Mouse (Mus musculus): Measurements from ENCODE around the gene Fhl1. TPM values are rescaled to one million over a fixed set of nuclear protein-coding genes. Genes with fewer than 3 reads are reported as not detected.

The Fhl1 gene
- polyA plus RNA-seq, 1 experiment = 74.2 TPM

DNA sequence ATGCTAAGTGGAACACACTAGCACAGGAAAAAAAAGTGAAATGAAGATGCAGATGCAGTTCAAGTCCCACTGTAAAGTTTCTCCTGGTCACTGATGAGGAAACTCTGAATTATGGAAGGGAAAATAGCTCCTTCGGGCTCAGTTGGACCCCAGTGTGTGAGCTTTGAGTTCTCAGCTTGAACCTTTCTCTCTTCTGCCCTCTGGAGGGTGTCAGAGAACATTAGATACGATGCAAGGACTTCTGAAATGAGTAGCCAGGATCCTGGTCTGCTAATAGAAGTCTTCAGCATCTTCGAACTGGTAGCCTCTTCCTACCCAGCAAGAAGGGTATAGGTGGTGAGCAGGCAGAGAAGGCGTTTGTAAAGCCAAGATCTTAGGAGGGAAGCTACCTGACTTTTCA, 19.9 kb downstream of the Fhl1 start:
- H3K36me3 ChIP-seq (ENCODE audit: control insufficient read depth, insufficient read depth) = no peaks in the 10 kb centered on the region
- H3K4me2 ChIP-seq (ENCODE audit: low read depth) = no peak overlapping the region
- no peak overlapping the region for H3ac ChIP-seq (ENCODE audit: control insufficient read depth, insufficient read length)
- no peaks in the 10 kb centered on the region for H3K79me2 ChIP-seq (ENCODE audit: control insufficient read depth, insufficient read depth)
- H3K27me3 ChIP-seq (ENCODE audit: control insufficient read depth, insufficient read depth, insufficient read length) = no peaks in the 10 kb centered on the region
- no peak for TF ChIP-seq REST (IDR thresholded peaks at IDR 0.05; ENCODE audit: insufficient read depth, insufficient read length)
- no peak overlapping the region for H3K4me3 ChIP-seq

DNA sequence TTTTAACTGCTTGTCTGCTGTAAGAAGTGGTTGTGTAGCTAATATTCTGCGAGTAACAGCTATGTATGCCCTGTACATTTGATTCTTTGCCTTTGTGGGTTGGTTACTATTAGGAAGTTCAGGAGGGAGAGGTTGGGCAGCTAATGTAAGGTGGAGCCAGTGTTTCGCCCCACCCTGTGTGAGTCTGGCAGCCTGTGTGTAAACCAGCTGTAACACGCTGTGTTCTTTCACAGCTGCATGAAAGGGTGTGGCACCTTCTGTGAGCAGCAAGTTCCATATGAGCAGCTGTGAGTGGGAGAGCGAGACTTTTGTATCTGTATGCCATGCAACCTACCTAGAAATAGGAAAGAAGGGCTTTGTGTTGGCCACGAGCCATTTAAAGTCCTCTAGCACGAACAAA, 20.6 kb downstream of the Fhl1 start:
- no peak overlapping the region for H3ac ChIP-seq (ENCODE audit: control insufficient read depth, insufficient read length)
- no peak for TF ChIP-seq TCF12 (IDR thresholded peaks at IDR 0.05; ENCODE audit: insufficient read depth, poor library complexity, severe bottlenecking)
- no peak for TF ChIP-seq POLR2AphosphoS2 (IDR thresholded peaks at IDR 0.05; ENCODE audit: insufficient read length, low read depth)
- TF ChIP-seq MYOD1 (IDR thresholded peaks at IDR 0.05; ENCODE audit: control insufficient read depth in 1 of 3, insufficient read length in 2 of 3, low read depth in 2 of 3) = peak in 2 of 3 experiments; percentile 25 to 51
- TF ChIP-seq POLR2A (IDR thresholded peaks at IDR 0.05; ENCODE audit: insufficient read length, low read depth) = no peak
- TF ChIP-seq TCF3 (IDR thresholded peaks at IDR 0.05; ENCODE audit: insufficient read length, low read depth) = peak; percentile 12
- TF ChIP-seq SRF (IDR thresholded peaks at IDR 0.05; ENCODE audit: control insufficient read depth, insufficient read length, low read depth) = no peak
- peak in 1 of 3 experiments; percentile 39 for TF ChIP-seq MYOG (IDR thresholded peaks at IDR 0.05; ENCODE audit: control insufficient read depth in 1 of 3, insufficient read depth in 1 of 3, insufficient read length in 2 of 3, low read depth in 2 of 3)
- TF ChIP-seq USF1 (IDR thresholded peaks at IDR 0.05; ENCODE audit: low read depth) = no peak
- no peak for TF ChIP-seq CEBPB (IDR thresholded peaks at IDR 0.05; ENCODE audit: insufficient read depth, poor library complexity, severe bottlenecking)
- no peaks in the 10 kb centered on the region for H3K79me2 ChIP-seq (ENCODE audit: control insufficient read depth, insufficient read depth)
- H3K4me2 ChIP-seq (ENCODE audit: low read depth) = no peak overlapping the region
- no peak overlapping the region for H3K4me3 ChIP-seq
- H3K27me3 ChIP-seq (ENCODE audit: control insufficient read depth, insufficient read depth, insufficient read length) = no peaks in the 10 kb centered on the region
- no peaks in the 10 kb centered on the region for H3K36me3 ChIP-seq (ENCODE audit: control insufficient read depth, insufficient read depth)

DNA sequence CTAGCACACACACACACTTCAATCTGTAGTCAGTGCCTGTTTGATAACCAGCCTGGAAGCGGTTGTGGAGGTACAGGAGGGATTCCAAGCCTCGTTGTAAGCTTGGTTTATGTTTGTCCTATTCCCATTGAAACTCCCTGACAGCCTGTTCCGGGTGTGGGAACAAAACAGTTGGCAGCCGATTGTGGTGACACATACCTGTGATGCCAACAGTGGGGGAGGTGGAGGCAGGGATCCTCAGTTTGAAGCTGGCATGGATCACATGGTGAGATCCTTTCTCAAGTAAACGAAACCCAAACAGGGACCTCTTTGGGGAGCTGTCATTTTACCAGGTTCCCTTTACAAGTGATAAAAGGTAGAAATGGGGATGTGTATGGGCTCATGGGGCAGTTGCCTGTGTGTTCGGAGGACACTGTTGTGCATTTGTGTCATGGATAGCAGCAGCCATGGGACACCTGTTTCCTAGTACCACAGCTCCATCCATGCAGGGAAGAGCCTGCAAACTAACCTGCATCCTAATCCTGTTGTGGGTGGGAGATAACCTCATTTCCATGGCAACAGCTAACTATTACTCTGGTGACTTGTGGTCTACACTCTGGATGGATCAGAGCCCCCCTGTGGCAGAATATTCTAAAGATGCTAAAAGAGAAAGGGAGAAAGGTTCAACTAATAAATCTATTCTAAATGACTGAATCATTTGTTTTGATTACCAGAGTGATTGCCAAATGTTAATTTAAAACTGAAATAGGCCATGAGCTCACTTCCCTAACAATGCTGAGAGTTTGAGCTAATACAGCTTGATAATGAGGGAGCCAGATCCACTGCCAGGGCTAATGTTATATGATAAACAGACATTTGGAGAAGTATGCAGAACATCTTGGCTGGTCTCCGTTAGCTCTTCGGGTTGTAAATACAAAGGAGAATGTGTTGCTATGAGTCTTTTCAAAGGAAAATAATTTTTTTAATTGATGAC, 22.0 kb downstream of the Fhl1 start:
- no peaks in the 10 kb centered on the region for H3K36me3 ChIP-seq (ENCODE audit: control insufficient read depth, insufficient read depth)

DNA sequence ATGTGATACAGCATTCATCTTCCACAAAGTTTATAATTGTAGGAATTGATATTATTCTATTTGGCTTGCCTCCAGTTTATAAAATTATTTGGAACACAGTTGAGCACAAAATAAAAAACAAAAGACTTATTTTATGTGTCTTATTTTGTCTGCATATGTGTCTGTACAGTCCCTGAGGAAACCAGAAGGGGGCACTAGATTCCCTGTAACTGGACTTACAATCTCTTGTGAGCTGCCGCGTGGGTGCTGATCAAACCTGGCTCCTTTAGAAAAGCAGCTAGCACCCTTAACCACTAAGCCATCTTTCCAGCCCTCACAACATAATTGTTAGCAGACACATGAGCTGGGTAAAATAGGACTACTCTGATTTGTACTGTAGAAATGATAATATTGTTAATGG, 24.1 kb downstream of the Fhl1 start:
- Histone ChIP-seq H3K27me3 (ENCODE audit: control insufficient read depth, insufficient read depth, insufficient read length) (no peaks in the 10 kb centered on the region), H3K4me3 (no peak overlapping the region), H3K79me2 (ENCODE audit: control insufficient read depth, insufficient read depth) (no peaks in the 10 kb centered on the region), H3K36me3 (ENCODE audit: control insufficient read depth, insufficient read depth) (no peaks in the 10 kb centered on the region), H3ac (ENCODE audit: control insufficient read depth, insufficient read length) (no peak overlapping the region), H3K4me2 (ENCODE audit: low read depth) (no peak overlapping the region)
- TF ChIP-seq TCF12 (IDR thresholded peaks at IDR 0.05; ENCODE audit: insufficient read depth, poor library complexity, severe bottlenecking) = no peak
- no peak for TF ChIP-seq E2F4 (IDR thresholded peaks at IDR 0.05; ENCODE audit: insufficient read depth)
- TF ChIP-seq CEBPB (IDR thresholded peaks at IDR 0.05; ENCODE audit: insufficient read depth, poor library complexity, severe bottlenecking) = no peak
- no peak for TF ChIP-seq MAX (IDR thresholded peaks at IDR 0.05; ENCODE audit: low read depth)
- TF ChIP-seq REST (IDR thresholded peaks at IDR 0.05; ENCODE audit: insufficient read depth, insufficient read length) = no peak
- TF ChIP-seq SRF (IDR thresholded peaks at IDR 0.05; ENCODE audit: control insufficient read depth, insufficient read length, low read depth) = no peak
- no peak for TF ChIP-seq USF1 (IDR thresholded peaks at IDR 0.05; ENCODE audit: low read depth)
- TF ChIP-seq POLR2A (IDR thresholded peaks at IDR 0.05; ENCODE audit: insufficient read length, low read depth) = no peak
- TF ChIP-seq TCF3 (IDR thresholded peaks at IDR 0.05; ENCODE audit: insufficient read length, low read depth) = no peak
- no peak for TF ChIP-seq MYOD1 (IDR thresholded peaks at IDR 0.05; ENCODE audit: control insufficient read depth in 1 of 3, insufficient read length in 2 of 3, low read depth in 2 of 3)
- TF ChIP-seq MYOG (IDR thresholded peaks at IDR 0.05; ENCODE audit: control insufficient read depth in 1 of 3, insufficient read depth in 1 of 3, insufficient read length in 2 of 3, low read depth in 2 of 3) = no peak
- no peak for TF ChIP-seq POLR2AphosphoS2 (IDR thresholded peaks at IDR 0.05; ENCODE audit: insufficient read length, low read depth)

More for the DNA sequence above, 22.0 kb downstream of the Fhl1 start:
- no peak overlapping the region for H3K4me3 ChIP-seq
- H3K27me3 ChIP-seq (ENCODE audit: control insufficient read depth, insufficient read depth, insufficient read length) = no peaks in the 10 kb centered on the region
- H3ac ChIP-seq (ENCODE audit: control insufficient read depth, insufficient read length) = no peak overlapping the region
- H3K79me2 ChIP-seq (ENCODE audit: control insufficient read depth, insufficient read depth) = no peaks in the 10 kb centered on the region
- TF ChIP-seq SRF (IDR thresholded peaks at IDR 0.05; ENCODE audit: control insufficient read depth, insufficient read length, low read depth) (no peak), POLR2AphosphoS2 (IDR thresholded peaks at IDR 0.05; ENCODE audit: insufficient read length, low read depth) (no peak), MYOG (IDR thresholded peaks at IDR 0.05; ENCODE audit: control insufficient read depth in 1 of 3, insufficient read depth in 1 of 3, insufficient read length in 2 of 3, low read depth in 2 of 3) (no peak), E2F4 (IDR thresholded peaks at IDR 0.05; ENCODE audit: insufficient read depth) (no peak), TCF3 (IDR thresholded peaks at IDR 0.05; ENCODE audit: insufficient read length, low read depth) (no peak), MYOD1 (IDR thresholded peaks at IDR 0.05; ENCODE audit: control insufficient read depth in 1 of 3, insufficient read length in 2 of 3, low read depth in 2 of 3) (no peak), REST (IDR thresholded peaks at IDR 0.05; ENCODE audit: insufficient read depth, insufficient read length) (no peak), CEBPB (IDR thresholded peaks at IDR 0.05; ENCODE audit: insufficient read depth, poor library complexity, severe bottlenecking) (no peak)
- H3K4me2 ChIP-seq (ENCODE audit: low read depth) = no peak overlapping the region

DNA sequence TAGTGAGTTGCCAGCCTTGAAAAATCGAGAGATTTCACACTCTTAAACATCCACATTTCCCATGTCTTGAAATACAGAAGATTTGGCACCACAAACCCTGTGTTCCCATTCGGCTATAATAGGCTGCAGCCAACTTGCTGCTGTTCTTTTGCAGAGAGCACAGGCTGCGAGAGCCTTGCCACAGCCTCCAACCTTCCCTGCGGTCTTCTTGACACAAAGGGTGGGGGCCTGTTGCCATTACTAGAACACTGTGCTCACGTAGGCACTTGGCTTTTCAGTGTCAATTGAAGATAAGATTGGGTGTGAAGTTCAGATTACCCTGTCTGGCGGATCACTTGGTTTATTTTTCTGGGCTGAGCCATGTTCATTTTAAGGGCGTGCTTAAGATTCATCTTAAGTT, 24.8 kb downstream of the Fhl1 start:
- Histone ChIP-seq H3ac (ENCODE audit: control insufficient read depth, insufficient read length) (no peak overlapping the region), H3K36me3 (ENCODE audit: control insufficient read depth, insufficient read depth) (no peaks in the 10 kb centered on the region), H3K79me2 (ENCODE audit: control insufficient read depth, insufficient read depth) (no peaks in the 10 kb centered on the region), H3K4me3 (no peak overlapping the region), H3K4me2 (ENCODE audit: low read depth) (no peak overlapping the region), H3K27me3 (ENCODE audit: control insufficient read depth, insufficient read depth, insufficient read length) (no peaks in the 10 kb centered on the region)
- TF ChIP-seq POLR2A (IDR thresholded peaks at IDR 0.05; ENCODE audit: insufficient read length, low read depth) = no peak
- no peak for TF ChIP-seq USF1 (IDR thresholded peaks at IDR 0.05; ENCODE audit: low read depth)
- no peak for TF ChIP-seq TCF3 (IDR thresholded peaks at IDR 0.05; ENCODE audit: insufficient read length, low read depth)
- no peak for TF ChIP-seq E2F4 (IDR thresholded peaks at IDR 0.05; ENCODE audit: insufficient read depth)
- no peak for TF ChIP-seq SRF (IDR thresholded peaks at IDR 0.05; ENCODE audit: control insufficient read depth, insufficient read length, low read depth)
- no peak for TF ChIP-seq REST (IDR thresholded peaks at IDR 0.05; ENCODE audit: insufficient read depth, insufficient read length)
- no peak for TF ChIP-seq MAX (IDR thresholded peaks at IDR 0.05; ENCODE audit: low read depth)
